Comparison of ENCODE assay signal across 8 mouse cellular contexts in genomic region chr3:31437970-31438369, GRCm38 (mm10).
DNase-seq lines count a peak whose midpoint lies in the region; ATAC-seq lines count a peak whose summit lies in the region.
"Had no signal": no experiment of that assay in that cellular context is flagged by ENCODE, and none has a peak within 500 bp of the region (broad histone marks: within the 10 kb centered on the region; RNA-seq: fewer than 3 reads in every experiment).

No protein-coding gene starts in this region.

- DNase-seq in kidney, postnatal 14 days = peak; percentile 7
- DNase-seq in kidney, adult 9 months = no peak
- peak; percentile 56 for DNase-seq in testis, postnatal 10 days (ENCODE audit: low spot score)
- DNase-seq in testis, postnatal 14 days (ENCODE audit: low spot score) = no peak
- peak; percentile 75 to 77 for DNase-seq in adrenal gland, postnatal 36 days
- no peak for DNase-seq in embryo, embryonic 10 days (ENCODE audit: low spot score)
- DNase-seq: heart, postnatal 36 days had no signal

- no peak for ATAC-seq in erythroblast, adult 5-6 weeks (replicated peaks; ENCODE audit: low FRiP score, poor library complexity, severe bottlenecking)

Comparison
In these comparisons a context has a peak if more than half of its experiments do, and no peak if none do; other contexts are left out.
1. DNase-seq: peak in kidney, postnatal 14 days (single experiment), testis, postnatal 10 days (single experiment) and adrenal gland, postnatal 36 days (2 of 2); none in kidney, adult 9 months (single experiment), testis, postnatal 14 days (single experiment) and embryo, embryonic 10 days (single experiment).